Mouse (Mus musculus) 3134 (cell line): ENCODE measurements at regions not wholly inside any gene's neighbourhood (a gene's known extent, or its start where the extent isn't known, plus 50 kb on each side); places are given as distances from the start of the nearest gene placed in this dataset.

Experiments
- DNase-seq: peaks from one replicate; pipeline ENCODE4 v3.0.0-alpha.2; 2011; ENCODE audit warnings: low spot score; ENCODE audit not compliant: insufficient read length; ENCODE audit errors: extremely low read depth

DNA sequence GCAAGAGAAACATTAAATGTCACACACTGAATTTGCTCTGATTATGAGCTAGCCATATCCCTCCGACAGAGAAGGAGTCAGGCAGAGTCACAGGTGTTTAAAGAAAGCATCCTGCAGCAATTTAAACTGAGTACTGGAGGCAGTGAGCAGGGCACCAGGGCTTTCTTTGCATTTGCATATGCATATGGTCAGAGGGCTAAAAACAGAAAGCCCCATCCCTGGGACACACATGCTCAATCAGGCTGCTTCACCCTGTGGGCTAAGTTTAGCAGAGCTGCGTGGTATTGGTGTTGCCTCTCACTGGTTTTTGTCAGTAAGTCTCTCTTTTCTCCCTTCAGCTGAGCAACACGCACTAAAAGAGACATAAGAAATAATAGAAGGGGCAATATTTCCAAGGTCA lies 289.9 kb upstream of the Rps6ka3 start:
- no peak for DNase-seq

DNA sequence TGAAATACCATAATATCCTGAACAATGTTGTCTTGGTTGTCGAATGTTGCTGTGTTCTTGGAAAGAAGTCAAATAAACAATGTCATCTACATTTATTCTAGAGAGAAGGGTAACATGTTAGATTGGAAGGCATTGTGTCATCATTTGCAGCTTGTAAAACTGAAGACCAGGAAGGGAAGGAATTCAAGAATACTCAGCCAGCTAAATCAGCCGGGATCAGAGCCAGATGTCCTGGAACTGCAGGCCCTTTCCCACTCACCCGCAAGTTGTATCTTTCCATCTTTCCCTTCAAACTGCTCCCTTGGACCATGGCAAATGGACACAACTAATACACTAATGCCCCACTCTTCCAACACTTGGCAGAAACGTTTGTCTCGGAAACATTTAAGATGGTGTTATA lies 288.7 kb upstream of the Rps6ka3 start:
- DNase-seq: no peak

DNA sequence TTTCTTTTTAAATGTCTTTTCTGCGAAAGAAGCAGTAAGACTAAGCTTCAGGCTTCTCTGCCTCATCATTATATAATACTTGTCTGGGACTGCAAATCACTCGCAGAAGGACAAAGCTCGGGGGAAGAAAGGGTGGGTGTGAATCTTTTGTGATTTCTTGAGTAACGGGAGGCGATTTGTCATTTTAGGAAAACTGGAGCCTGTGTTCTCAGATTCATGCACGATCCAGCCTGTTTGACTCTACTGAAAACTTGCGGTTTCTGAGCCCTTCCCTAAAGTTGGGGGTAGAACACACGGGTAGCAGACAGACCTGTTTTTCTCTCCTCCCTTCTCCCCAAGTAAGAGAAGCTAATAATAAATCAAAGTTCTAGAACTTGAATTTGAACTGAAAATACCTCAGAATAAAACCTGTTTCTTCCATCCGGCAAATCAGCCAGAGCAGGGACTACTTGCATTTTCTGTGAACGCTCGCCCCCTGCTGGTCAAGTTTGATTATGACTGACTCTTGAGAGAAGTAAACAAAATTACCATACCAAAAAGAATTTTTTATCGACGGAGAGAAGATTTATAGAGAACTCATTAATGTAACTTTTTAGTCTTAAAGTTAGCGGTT lies 288.2 kb upstream of the Rps6ka3 start:
- DNase-seq: no peak

DNA sequence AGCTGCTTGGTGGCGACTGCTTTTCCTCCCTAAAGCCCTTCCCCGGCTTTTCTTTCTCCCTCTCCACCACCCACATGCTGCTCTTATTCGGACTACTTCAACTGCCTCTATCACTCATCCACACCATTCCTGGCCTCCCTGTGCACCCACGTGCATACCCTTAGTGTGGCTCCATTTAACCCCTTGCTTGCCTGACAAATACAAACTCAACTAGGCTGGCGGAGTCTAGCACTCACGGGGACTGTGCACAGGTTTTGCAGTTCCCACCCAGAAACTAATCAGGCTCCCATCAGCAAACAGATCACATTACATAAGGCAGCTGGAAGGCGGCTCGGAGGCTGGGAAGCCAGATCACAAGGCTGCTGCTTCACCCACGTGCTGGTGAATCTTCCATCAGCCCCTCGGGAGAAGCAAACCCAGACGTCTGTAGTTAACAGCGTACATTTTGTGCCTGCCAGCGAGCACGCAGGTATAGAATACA lies 287.0 kb upstream of the Rps6ka3 start:
- DNase-seq: no peak

DNA sequence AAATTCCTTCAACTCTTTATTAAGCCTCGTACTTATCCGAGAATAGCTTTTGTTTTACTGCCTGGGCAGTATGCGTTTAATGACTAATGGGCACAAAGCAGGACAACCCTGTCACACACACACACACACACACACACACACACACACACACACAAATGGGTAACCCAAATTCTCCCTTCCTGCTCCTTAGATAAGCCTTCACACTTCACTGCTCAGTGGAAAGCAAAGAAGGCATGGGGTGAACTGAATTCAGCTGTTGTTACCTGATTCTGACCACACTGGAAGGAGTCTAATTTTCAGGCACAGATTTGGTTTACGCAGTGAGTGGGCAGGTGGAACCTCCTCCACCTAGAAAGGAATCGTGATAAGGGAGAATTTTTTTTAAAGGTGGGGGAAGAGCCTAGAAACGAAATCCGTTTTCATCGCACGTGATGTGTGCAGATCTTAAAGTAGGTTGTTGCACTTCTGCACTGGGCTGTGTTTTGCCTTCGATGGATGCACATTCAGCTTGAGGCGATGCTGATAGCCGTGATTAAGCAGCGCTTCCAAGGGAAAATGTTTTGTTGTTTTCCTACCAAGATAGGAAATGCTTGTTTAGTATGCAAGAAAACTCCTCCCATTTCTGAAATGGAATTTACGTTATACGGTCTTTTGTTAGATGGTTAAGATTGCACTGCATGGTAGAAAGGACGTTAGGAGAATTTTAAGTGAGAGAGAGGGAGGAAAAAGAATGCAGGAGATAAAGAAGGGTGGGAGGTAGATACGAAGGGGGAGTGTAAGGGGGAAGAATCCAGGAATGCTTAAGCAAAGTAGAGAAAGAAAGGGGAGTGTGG lies 286.2 kb upstream of the Rps6ka3 start:
- no peak for DNase-seq

DNA sequence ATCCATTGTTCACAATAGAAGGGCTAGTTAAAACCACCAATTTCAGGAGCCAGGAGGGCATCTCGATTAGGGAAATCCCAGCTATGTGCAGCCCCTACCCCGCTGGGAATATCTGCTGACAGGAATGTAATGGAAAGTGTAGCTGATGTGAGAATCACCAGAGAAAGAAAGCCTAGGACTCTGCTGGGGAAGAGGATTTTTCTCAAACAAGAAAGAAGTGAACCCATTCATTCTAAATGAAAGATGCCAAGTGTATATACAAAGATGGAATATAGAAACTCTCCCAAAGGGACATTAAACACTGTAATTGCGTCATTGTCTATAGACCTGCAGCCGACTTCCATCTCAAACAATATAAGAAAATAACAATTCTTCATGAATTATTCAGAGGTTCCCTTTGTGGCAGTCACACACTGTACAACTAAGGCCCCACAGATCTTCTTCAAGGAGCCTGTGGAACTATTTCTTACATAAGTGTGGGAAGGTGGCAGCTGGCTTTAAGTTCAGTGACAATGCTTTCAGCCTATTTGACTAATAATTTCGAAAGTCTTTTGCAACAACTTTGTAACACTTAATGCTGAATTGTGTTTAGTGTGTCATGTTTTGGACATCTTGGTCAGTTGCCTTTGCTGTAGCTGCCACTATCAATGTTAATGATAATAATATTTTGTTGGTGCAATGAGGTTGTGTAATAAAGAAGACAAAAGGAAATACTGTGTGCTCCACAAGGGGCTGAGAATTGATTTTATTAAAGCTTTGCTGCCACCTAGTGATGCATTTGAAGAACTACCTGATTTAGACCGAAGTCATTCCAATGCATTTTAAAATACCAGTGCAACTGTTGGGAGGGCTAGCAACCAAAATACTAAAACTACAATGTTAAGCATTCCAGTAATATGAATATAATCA lies 285.4 kb upstream of the Rps6ka3 start:
- no peak for DNase-seq

DNA sequence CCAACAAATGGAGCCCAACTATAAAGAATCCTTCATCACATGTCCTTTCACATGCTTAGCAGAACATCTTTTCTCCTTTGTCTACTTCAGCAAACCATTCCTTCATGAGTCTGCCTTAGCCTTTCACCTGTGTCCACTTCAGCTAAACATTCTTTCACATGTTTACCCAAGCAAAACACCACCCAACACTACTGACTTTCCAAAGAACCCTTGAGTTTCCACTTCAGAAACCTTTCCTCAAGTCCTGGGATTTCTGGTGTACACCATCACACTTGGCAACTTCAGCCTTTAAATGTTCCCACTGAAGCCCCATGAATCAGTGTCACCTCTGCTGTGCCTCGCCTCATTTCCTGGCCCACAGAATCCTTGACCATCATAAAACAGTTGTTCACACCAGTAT lies 278.2 kb upstream of the Rps6ka3 start:
- no peak for DNase-seq

DNA sequence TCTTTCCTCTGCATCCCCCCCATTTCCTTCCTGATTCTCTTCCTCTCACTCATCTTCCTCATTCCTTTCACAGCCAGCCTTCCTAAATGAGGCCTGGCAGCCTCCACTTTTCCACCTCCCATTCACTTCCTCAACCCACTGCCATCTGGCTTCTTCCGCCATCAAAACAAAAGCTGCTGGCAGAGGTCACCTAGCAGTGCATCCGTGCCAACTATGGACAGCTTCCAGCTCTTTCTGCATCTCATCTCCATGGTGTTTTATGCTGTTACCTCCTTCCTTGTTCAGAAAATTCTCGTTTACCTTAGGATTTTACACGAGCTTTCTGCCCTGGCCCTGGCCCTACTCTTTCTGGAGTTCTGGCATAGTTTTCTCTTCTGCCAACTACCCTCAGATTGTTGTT lies 262.9 kb upstream of the Rps6ka3 start:
- DNase-seq: no peak

DNA sequence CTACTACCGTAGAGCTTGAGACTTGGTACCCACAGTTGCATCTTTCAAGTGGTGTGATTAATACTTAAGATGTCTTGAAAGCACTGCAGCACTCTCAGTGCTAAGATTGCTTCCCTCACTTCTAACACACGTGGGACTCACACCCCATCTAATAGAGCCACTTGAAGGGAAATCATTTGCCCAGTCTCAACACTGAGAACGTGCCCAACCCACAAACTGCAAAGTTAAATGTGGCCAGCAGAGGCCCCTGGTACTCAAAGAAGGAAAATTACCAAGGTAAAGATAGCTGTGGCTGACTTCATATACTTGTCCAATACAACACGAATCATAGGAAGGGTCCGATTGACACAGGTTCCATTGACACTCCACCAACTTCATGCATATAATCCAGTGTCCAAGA lies 238.4 kb upstream of the Rps6ka3 start:
- DNase-seq: no peak

DNA sequence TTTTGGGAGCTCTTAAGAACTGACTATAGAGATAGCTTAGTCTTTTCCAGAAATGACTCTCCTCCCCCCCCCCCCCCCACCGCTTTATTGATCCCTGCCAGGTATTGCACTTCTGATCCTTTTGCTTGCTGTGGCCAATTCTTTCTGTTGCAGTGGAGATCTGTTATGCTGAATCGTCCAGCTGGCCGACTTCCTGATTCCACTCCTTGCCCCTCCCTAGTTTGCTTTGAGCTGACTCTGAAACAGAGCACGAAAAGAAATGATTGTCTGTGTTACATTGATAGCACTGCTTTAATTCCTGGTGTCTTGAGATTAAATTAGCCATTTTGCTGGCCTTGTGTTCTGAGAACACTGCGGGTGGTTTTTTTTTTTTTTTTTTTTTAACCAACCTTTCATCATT lies 233.5 kb upstream of the Rps6ka3 start:
- no peak for DNase-seq

DNA sequence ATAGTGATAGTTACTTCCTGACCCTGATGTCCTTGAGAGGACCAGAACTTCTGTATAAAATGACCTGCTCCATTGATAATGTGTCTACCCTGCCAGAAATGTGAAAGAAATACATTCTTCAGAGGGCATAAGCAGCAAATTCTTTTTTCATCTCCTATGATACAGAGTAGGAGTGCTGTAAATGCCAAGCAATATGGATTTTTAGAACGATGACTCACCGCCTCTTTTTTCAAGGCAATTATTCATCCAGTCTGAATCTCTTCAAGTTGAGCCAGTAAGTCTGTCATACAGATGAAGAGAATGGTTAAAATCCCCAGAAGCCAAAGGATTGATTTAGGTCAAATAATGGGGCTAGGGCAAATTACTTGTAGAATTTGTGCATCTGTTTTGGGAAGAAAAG lies 225.4 kb upstream of the Rps6ka3 start:
- no peak for DNase-seq

DNA sequence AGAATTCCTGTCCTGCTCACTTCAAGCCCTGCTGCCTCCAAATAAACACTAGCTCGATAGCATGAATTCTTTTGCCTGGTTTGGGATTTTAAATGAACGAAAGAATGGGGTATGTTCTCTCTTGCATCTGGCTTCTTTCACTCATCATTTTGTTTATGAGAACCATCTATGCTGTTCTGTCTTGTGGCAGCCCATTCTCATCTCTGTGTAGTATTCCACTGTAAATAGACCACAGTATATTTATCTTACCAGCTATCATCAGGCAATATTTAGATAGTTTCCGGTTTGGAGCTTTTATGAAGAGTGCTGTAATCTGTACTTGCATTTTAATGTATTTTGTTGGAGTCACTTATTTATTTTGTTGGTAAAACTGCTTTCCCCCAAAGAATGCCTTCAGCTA lies 222.4 kb upstream of the Rps6ka3 start:
- no peak for DNase-seq

DNA sequence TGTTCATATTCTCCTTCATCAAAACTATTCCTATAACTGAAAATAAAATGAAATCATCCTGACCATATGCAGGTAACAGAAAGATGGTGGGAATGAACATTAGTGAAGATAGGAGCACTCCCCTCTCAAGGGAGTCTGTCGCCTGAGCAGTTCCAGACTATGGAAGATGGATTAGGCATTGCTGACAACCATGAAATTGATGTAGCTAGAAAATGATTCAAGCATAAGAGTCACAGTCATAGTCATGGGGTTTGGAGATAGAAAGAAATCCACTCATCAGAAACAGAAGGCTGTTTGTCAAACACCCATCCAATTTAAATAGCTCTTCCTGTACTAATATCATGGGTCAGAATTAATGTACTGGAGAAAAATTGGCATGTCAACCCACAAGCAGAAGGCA lies 191.2 kb upstream of the Rps6ka3 start:
- no peak for DNase-seq

DNA sequence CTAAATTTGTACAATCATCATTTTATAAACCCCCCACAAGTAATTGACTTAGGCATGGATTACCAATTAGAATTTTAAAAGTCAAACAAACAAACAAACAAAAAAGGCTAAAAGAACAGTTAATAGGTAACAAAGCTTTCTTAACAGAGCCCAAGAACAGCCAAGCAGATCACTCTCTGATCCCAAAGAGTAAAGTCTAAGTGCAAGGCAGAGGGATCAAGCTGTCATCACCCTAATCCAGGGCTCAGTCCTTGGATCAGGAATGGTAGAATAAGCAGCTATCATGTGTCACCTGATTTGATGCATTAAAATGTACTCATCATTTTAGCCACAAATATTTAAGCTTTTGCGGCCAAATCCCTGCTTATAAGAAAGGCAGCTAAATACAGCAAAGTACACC lies 183.8 kb upstream of the Rps6ka3 start:
- no peak for DNase-seq

DNA sequence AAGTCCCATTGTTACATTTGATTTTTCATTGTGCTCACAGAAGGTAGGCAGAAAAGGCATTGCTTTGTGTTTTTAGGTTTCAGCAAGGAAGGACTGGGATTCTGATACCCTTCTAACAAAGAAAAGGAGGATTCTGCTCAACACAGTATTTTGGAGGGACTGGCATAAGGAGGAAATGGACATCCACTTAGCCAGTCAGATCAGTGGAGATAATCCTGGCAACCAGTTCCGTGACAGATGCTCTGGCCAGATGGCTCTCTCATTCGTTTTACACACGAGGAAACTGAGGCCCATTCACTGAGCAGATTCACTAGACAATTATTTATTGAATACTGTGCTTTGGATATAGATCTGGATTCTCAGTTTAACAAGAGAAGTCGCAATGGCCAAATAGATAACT lies 178.2 kb upstream of the Rps6ka3 start:
- DNase-seq: no peak

DNA sequence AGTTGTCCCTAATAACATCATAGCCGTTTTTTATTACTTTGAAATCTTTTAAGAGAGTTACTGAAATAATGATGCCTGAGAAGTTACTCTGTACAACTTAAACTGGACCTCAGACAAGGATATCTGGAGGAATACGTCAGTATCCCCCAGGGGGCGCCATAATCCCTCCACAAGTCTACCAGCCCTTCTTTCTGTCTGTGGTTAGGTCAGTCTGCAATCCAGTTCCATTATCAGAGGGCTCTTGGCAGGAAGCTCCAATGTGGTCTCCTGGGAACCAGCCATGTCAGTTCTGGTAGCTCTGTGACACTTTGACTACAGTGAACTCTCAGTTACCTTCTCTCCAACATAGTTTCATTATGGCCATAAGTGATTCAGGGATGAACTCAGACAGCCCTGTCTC lies 166.7 kb upstream of the Rps6ka3 start:
- DNase-seq: peak; percentile 1

DNA sequence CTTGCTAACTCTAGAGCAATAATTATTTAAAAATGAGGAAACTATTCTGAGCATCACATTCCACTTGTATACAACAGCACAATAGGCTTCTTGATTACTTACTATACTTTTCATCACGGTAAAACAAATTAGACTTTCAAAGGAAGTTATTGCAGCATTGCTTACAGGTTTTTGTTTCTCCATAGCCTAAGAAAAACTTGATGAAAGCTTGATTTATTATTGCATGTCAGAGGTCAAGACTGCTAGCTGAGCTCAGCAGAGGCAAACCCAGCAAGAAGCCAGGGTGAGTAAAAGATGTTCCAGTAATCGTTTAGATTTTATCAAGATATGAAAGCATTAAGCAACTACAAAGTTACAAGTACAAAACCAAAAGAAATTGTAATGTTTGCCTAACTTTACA lies 162.2 kb upstream of the Rps6ka3 start:
- no peak for DNase-seq

DNA sequence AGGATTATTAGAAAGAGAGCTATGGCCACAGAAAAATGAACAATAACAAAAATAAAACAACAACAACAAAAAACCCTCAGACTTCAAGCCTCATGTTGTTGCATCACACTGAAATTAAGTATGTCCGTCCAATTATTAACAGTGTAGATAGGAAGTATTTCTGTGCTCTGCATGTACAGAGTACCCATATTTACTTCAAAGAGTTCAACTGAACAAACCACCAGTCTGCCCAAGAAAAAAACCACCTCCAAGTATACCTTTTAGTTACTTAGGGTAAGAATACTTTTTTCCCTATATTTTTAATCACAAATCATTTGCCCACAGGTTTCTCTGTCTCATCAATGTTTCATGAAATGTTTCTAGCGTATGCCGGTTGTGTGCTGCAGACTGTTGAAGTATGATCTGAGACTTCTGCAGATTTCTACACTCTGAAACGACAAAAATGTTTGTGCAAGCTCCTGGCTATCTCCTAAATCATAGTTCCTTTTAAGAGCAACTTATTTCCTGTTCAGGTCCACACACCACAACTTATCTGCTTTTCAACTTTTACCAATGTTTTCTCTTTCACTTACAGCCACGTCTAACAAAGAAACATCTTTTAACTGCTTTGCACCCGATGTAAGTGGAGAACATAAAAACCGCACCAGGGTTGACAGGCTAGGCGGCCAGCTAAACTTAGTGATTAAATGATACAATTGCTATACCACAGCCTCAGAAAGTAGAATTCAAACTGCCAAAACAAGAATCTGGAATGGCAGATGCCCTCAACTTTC lies 154.2 kb upstream of the Rps6ka3 start:
- no peak for DNase-seq

DNA sequence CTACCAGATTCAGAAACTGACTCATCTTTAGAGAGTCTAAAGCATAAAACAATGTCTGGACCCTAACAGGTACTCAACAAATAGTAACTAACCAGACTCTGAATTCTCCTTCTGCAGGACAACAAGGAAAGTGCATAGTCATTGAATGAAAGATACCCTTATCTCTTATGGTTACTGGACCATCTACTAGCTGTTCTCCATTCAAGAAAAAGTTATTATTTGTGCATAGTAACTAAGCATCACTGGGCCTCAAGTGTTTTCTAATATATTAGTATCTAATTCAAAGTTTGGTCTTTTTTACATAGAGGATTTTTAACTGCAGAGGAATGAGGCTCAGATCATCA lies 153.7 kb upstream of the Rps6ka3 start:
- no peak for DNase-seq

DNA sequence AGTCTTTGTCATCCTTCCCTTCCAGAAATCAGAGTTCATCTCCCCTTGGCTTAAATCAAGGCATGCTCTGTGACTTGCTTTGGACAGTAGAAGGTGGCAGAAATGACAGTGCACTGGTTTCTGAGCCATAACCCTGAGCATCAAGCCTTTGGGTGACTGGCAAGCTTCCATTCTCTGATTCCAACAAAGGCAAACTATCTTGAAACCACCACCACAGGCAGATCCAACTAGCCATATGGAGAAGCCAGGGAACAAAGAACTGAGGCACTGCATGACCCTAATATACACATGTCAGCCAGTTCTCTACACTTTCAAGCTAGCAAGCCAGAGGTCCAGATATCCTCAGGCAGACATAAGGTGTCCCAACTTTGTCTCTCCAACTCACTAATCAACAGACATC lies 151.2 kb upstream of the Rps6ka3 start:
- DNase-seq: no peak

DNA sequence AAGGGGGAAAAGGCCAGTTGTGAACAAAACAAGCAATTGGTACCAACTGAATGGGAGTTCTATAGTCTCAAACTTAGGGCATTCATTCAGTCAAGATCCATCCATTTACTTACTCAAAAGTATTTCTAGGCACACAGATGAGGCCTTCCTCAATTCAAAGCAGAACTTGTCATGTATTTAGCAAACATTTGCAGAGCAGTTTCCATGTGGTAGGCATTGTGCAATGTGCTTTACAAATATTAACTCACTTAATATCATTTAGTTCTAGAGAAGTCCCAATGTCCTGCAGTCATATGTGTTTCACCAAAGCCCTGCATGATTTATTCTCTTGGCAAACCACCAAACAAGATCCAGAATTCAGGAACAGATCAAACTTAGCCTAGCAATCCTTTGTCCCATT lies 148.8 kb upstream of the Rps6ka3 start:
- no peak for DNase-seq
